Mouse (Mus musculus) neural tube, embryonic 14.5 days (tissue): ENCODE measurements around the gene Dtx1. TPM values are rescaled to one million over a fixed set of nuclear protein-coding genes. Genes with fewer than 3 reads are reported as not detected.

Source experiments
- ATAC-seq: fragments of 200-750 bp; cut with Nextera tagmentation; 2 replicates; pipeline ENCODE4 v1.8.0; 2017; ENCODE audit warnings: low read depth, mild to moderate bottlenecking, moderate TSS enrichment, moderate library complexity
- H3K27ac ChIP-seq: fragments of 300-500 bp; sonication (generic); 2 replicates; pipeline ENCODE4 v1.5.1; 2014; ENCODE audit warnings: low read depth, mild to moderate bottlenecking, control low read depth, low read length, moderate library complexity, mixed read lengths
- H3K27me3 ChIP-seq: fragments of 300-500 bp; sonication (generic); 2 replicates; pipeline ENCODE4 v1.6.1; 2014; ENCODE audit warnings: low read length; ENCODE audit not compliant: control insufficient read depth, insufficient read depth
- H3K36me3 ChIP-seq: fragments of 300-500 bp; sonication (generic); 2 replicates; pipeline ENCODE4 v1.6.1; 2014; ENCODE audit warnings: low read length, mixed read lengths; ENCODE audit not compliant: control insufficient read depth, insufficient read depth
- H3K4me1 ChIP-seq: fragments of 300-500 bp; sonication (generic); 2 replicates; pipeline ENCODE4 v1.6.1; 2014; ENCODE audit warnings: low read length; ENCODE audit not compliant: control insufficient read depth, insufficient read depth
- H3K4me2 ChIP-seq: fragments of 300-500 bp; sonication (generic); 2 replicates; pipeline ENCODE4 v1.6.1; 2014; ENCODE audit warnings: mild to moderate bottlenecking, low read depth, low read length, control low read depth
- H3K4me3 ChIP-seq: fragments of 300-500 bp; sonication (generic); 2 replicates; pipeline ENCODE4 v1.5.1; 2014; ENCODE audit warnings: low read depth, low read length, control low read depth, mixed read lengths
- H3K9ac ChIP-seq: fragments of 300-500 bp; sonication (generic); replicated peaks from 2 replicates; pipeline ENCODE4 v1.6.1; 2014; ENCODE audit warnings: low read depth, mild to moderate bottlenecking, control low read depth, low read length, mixed read lengths
- H3K9me3 ChIP-seq: fragments of 300-500 bp; sonication (generic); 2 replicates; pipeline ENCODE4 v1.6.1; 2016; ENCODE audit warnings: low read length; ENCODE audit not compliant: control insufficient read depth
- WGBS: fragments of 180-500 bp; shearing (Covaris S2); extraction: QIAGEN DNeasy Blood & Tissue Kit; methylation state at CpG from one replicate; pipeline ENCODE4 v1.1.7; 2014; 5-methylcytosine and 5-hydroxymethylcytosine counted together
- polyA plus RNA-seq: library from polyadenylated mRNA; unstranded; fragments of >200 nt; fragmentation: Nextera tagmentation; extraction: Ambion mirVana; gene quantifications from 2 replicates; pipeline ENCODE4 v1.2.1, GENCODE M21; 2014

Gene Dtx1
- polyA plus RNA-seq, 1 experiment from 2014 or later: 50.7 TPM

DNA sequence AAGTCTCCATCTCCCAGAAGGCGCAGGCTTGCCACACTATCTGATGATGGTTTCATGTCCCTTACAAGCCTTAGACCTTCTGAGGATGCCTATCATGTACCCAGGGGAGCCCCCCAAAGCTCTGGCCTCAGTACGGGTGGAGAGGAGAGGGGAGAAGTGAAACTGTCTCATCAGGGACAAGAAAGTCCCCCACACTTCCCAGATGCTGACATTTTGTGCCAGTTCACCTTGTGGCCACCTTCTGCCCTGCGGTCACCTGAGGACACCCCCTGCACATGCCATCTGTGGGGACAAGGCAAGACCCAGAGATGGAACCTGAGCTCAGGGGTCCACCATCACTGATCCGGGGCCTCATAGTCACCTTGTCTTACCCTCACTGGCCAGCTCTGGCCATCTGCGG, 23.8 kb downstream of the Dtx1 start:
- H3K27ac ChIP-seq: no peak overlapping the region
- peaks cover under 1% of the 10 kb centered on the region; the same call in 1 of the 2 replicates for H3K27me3 ChIP-seq
- H3K36me3 ChIP-seq: peaks cover 14% of the 10 kb centered on the region; the same call in 1 of the 2 replicates
- no peak overlapping the region for H3K9ac ChIP-seq
- WGBS: 93% methylated on average over 5 of the region's 5 CpGs
- H3K9me3 ChIP-seq: no peaks in the 10 kb centered on the region
- no peak for ATAC-seq
- H3K4me2 ChIP-seq: no peak overlapping the region
- H3K4me1 ChIP-seq: no peaks in the 10 kb centered on the region
- H3K4me3 ChIP-seq: no peak overlapping the region

DNA sequence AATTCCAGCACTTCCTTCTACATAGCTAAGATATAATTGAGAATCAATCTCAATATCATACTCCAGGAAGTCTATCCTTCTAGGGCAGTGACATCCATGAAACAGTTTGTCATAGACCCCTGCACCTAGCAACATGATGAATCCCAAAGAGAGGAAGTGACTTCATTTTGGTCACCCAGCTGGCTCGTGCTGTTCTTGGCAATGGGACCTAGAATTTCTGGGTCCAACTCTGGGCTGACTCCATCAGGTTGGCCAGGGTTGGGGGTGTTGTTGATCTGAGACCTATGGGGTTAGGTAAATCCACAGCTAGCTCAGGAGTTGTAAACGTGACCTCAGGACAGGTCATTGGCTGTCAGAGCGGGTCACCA, 24.3 kb downstream of the Dtx1 start:
- WGBS: 95% methylated on average over 3 of the region's 3 CpGs
- no peak overlapping the region for H3K4me2 ChIP-seq
- H3K9ac ChIP-seq: no peak overlapping the region
- no peak for ATAC-seq
- no peak overlapping the region for H3K4me3 ChIP-seq
- H3K27me3 ChIP-seq: no peaks in the 10 kb centered on the region; the same call in 1 of the 2 replicates
- no peak overlapping the region for H3K27ac ChIP-seq
- no peaks in the 10 kb centered on the region for H3K9me3 ChIP-seq
- H3K4me1 ChIP-seq: 0 out of 2 replicates have a peak, but pooled peaks cover under 1% of the 10 kb centered on the region
- peaks cover 12% of the 10 kb centered on the region; the same call in 1 of the 2 replicates for H3K36me3 ChIP-seq

DNA sequence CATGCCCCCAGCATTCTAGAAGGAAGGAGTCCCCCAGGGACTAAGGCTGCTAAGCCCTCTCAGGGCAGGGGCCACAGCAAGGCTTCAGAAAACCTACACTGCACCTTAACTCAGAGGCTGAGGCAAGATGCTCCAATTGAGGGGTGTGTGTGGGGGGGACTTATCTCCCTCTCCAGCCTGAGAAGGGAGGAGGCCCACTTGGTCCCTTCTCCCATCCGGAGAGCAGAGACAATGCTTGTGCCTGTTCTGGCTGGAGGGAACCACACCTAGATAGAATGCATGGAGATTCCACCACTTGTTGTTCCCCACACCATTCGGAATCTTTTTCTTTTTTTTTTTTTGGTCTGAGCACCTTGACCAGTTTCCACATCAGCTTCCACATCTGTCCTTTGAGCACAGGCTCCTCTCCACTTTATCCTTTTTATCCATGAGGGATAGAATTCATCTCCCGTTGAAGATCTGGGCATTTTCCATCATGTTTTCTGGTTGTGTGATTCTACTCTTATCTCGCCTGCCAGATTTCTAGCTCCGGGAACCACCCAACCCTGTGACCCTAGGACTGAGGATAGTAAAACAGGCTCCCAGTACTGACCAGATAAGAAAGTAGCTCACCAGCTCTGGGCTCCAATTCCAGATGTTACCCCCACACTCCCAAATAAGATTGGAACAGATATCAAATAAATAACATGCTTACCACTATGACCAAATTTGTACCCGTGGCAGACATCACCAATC, 24.8 kb downstream of the Dtx1 start:
- Histone ChIP-seq H3K36me3 (peaks cover 12% of the 10 kb centered on the region; the same call in 1 of the 2 replicates), H3K9me3 (no peaks in the 10 kb centered on the region), H3K4me2 (no peak overlapping the region), H3K27ac (no peak overlapping the region), H3K4me3 (no peak overlapping the region), H3K27me3 (no peaks in the 10 kb centered on the region; the same call in 1 of the 2 replicates), H3K4me1 (0 out of 2 replicates have a peak, but pooled peaks cover 3% of the 10 kb centered on the region), H3K9ac (no peak overlapping the region)
- 86% methylated on average over 6 of the region's 6 CpGs for WGBS
- ATAC-seq: no peak

DNA sequence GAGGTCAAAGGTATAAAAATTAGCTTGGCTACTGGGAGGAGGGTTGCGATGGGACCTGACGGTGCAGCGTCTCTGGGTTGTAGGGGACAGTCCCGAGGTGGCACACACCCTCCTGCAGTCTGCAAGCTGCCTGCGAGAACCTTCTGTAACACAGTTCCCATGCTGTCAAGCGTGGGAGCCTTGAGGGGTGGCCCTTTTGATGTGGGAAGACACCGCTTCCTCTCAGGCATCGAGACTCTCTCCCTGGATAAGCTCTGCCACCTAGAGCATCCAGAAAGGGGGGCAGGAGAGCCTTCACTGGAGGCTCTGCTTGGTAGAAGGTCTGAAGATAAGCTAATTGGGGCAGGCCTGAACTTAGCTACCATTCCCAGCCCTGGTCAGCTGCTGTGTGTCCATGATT, 26.0 kb downstream of the Dtx1 start:
- Histone ChIP-seq H3K27me3 (no peaks in the 10 kb centered on the region; the same call in 1 of the 2 replicates), H3K9me3 (no peaks in the 10 kb centered on the region), H3K4me3 (no peak overlapping the region), H3K4me1 (0 out of 2 replicates have a peak, but pooled peaks cover 3% of the 10 kb centered on the region), H3K27ac (no peak overlapping the region), H3K4me2 (no peak overlapping the region), H3K9ac (no peak overlapping the region), H3K36me3 (0 out of 2 replicates have a peak, but pooled peaks cover 8% of the 10 kb centered on the region)
- ATAC-seq: no peak
- 83% methylated on average over 8 of the region's 8 CpGs for WGBS

DNA sequence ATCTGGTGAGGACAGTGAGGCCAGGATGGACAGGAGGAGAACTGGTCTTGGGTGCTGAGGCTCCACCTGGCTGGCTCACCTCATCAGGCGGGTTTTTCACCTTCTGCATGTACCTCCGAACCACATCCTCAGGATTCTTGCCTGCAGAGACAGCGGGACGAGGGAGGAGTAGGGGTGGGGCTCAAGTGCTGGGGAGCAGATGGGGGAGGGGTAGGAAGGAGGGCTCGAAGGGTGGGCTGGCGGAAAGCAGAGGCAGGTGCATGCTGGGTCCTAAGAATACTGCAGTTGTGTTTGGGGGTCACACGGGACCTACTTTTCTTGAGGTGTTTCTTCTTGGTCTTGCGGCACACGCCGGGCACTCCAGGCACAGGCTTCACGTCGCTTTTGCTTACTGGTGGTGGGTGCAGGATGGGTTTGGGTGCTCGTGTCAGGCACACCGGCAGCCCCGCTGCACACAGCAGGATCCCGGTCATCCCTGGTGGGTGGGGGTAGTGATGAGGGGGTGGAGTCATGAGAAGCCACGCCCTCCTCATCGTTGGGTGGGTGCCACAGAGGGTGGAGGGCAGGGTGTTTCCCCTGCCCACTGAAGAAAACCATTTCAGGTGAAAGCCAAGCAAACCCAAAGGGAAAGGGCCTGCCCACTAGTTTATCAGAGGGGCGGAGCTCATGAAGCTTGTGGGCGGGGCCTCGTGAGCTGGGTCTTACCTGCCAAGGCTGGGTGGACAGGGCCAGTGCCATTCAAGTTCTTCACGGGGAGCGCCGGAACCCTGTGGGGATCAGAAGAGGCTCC, 28.6 kb downstream of the Dtx1 start:
- 12% methylated on average over 24 of the region's 24 CpGs for WGBS

DNA sequence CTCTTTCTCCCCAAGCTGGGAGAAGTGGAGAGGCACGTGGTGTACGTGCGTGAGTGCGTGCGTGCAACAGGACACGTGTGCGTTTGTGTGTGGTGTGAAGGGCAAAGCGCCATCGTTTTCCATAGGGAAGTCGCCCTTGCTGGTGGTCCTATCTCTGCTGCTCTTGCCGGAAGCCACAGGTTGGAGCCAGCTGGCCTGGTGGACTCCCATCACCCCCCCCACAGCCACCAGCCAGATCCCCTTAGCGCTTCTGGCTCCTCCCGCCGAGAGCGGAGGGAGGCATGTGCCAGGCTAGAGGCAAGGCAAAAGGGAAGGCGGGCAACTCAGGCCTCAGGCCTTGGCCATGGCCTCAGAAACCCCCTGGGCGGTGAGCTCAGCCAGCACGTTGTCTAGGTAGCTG, 30.8 kb downstream of the Dtx1 start:
- H3K4me2 ChIP-seq: no peak overlapping the region
- no peaks in the 10 kb centered on the region; the same call in 1 of the 2 replicates for H3K27me3 ChIP-seq
- H3K4me1 ChIP-seq: peaks cover 15% of the 10 kb centered on the region
- H3K9ac ChIP-seq: no peak overlapping the region
- H3K9me3 ChIP-seq: no peaks in the 10 kb centered on the region
- peak overlapping the region; percentile 86; the same call in 1 of the 2 replicates for H3K27ac ChIP-seq
- no peak for ATAC-seq
- H3K4me3 ChIP-seq: no peak overlapping the region
- 85% methylated on average over 18 of the region's 18 CpGs for WGBS
- H3K36me3 ChIP-seq: 0 out of 2 replicates have a peak, but pooled peaks cover 3% of the 10 kb centered on the region

More for the DNA sequence above, 28.6 kb downstream of the Dtx1 start:
- no peak overlapping the region for H3K4me2 ChIP-seq
- no peaks in the 10 kb centered on the region; the same call in 1 of the 2 replicates for H3K27me3 ChIP-seq
- 0 out of 2 replicates have a peak, but pooled peaks cover 3% of the 10 kb centered on the region for H3K36me3 ChIP-seq
- H3K27ac ChIP-seq: no peak overlapping the region
- peaks cover 15% of the 10 kb centered on the region for H3K4me1 ChIP-seq
- no peak overlapping the region for H3K9ac ChIP-seq
- H3K4me3 ChIP-seq: no peak overlapping the region
- ATAC-seq: no peak
- no peaks in the 10 kb centered on the region for H3K9me3 ChIP-seq

DNA sequence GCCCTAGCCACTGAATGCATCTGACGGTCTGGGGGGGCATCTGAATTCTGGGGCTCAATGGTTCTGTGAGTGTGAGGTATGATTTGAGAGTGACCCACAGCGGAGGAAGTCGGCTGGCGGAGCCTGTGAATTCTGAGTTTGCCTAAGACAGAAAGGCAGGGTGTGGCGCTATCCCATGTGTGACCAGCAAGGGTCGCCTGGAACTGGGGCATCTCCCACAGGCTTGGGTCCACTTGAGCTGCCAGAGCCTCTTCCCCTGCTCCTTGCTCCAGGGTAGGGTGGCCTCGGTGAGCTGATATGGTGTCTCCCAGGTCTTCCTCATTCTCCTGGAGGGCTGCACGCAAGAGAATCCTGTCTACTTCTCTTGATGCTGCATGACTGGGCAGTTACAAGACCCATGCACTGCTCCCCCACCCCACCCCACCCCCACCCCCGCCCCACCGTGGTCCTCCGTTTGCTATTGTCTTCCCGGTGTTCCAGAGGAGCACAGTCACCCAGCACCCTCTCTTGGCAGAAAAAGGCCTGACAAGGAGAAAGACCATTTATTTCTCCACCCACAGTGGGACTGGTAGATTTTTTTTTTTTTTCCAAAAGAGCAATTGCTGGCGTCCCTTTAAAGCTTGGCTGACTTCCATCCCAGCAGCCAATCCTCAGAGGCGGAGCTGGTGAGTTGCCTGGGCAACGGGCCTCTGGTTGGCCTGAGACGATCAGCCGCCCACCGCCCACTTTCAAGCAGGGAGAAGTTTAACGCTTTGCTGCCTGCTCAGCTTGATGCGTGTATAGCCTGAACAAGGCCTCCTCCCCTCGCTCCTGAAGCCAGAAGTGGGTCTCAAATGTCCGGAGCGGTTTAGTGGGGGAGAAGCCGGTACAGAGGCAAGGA, 31.8 kb downstream of the Dtx1 start:
- H3K4me3 ChIP-seq: 0 out of 2 replicates have a peak overlapping the region, but pooled peaks have one; percentile 16
- under 1% methylated on average over 24 of the region's 24 CpGs for WGBS
- H3K9ac ChIP-seq: peak overlapping the region; percentile 54
- peak overlapping the region; percentile 44 for H3K4me2 ChIP-seq
- H3K4me1 ChIP-seq: peaks cover 15% of the 10 kb centered on the region
- peak overlapping the region; percentile 86 for H3K27ac ChIP-seq
- H3K36me3 ChIP-seq: 0 out of 2 replicates have a peak, but pooled peaks cover 3% of the 10 kb centered on the region
- peak; percentile 89 for ATAC-seq
- H3K27me3 ChIP-seq: no peaks in the 10 kb centered on the region; the same call in 1 of the 2 replicates
- no peaks in the 10 kb centered on the region for H3K9me3 ChIP-seq

DNA sequence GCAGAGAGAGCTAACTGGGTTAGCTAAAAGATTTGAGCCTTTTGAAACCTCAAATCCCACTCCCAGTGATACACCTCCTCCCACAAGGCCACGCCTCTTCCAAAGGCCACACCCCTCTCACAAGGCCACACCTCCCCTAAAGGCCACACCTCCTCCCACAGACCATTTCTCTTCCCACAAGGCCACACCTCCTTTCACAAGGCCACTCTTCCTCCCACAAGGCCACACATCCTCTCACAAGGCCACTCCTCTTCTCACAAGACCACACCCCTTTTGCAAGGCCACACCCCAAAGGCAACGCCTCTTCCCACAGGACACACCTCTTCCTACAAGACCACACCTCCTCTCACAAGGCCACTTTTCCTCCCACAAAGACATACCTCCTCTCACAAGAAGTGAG, 34.2 kb downstream of the Dtx1 start:
- Histone ChIP-seq H3K9me3 (no peaks in the 10 kb centered on the region), H3K4me3 (no peak overlapping the region), H3K36me3 (0 out of 2 replicates have a peak, but pooled peaks cover 3% of the 10 kb centered on the region), H3K4me2 (no peak overlapping the region), H3K27me3 (no peaks in the 10 kb centered on the region; the same call in 1 of the 2 replicates), H3K27ac (no peak overlapping the region), H3K9ac (no peak overlapping the region), H3K4me1 (peaks cover 15% of the 10 kb centered on the region)
- ATAC-seq: no peak
- 29% methylated on average over 2 of the region's 2 CpGs for WGBS
